Mouse (Mus musculus): ENCODE data around the gene Sox11.

GRCm38 (mm10) chr12:27335356-27336055, 6.9 kb downstream of the Sox11 start:
- TF ChIP-seq POLR2A (IDR thresholded peaks at IDR 0.05; ENCODE audit: insufficient read depth, low read depth, low read length) (no peak), CTCF (IDR thresholded peaks at IDR 0.05; ENCODE audit: insufficient read depth, low read depth, low read length) (no peak)

Data from olfactory bulb, adult 2 months (tissue).